ENCODE assay signal across 8 mouse cellular contexts in the genomic region with DNA sequence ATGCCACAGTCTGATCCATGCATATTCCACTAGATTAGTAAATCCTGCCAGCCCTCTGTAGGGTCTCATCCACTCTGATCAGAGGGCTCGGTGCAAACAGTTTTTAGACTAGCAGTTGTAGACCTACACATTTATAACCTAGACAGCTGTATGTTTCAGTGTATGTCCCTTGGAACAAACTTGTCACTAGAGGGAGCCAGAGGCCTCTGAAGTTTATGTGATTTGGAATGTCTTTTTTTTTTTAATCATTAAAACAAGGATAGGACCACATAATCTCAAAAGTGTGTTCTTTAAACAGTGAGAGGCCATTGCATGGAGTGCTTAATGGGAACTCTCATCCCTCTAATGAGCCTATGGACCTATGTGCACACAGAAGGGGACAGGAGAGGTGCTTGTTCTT.
A peak's percentile ranks its signal among the peaks of the same experiment; 100 is the strongest.
DNase-seq lines count a peak whose midpoint lies in the region; ATAC-seq lines count a peak whose summit lies in the region.

No protein-coding gene starts in this region.

- 75% methylated on average over 1 of the region's 1 CpGs for WGBS in hindbrain, embryonic 11.5 days
- WGBS in hindbrain, embryonic 13.5 days = 70% methylated on average over 1 of the region's 1 CpGs

- H3K27ac ChIP-seq in hindbrain, embryonic 11.5 days (ENCODE audit: low read depth, low read length) = no peak overlapping the region
- H3K27ac ChIP-seq in hindbrain, embryonic 13.5 days = no peak overlapping the region

- peaks cover 5% of the 10 kb centered on the region; the same call in 1 of the 2 replicates for H3K9me3 ChIP-seq in hindbrain, embryonic 11.5 days (ENCODE audit: control insufficient read depth, low read length)
- H3K9me3 ChIP-seq in hindbrain, embryonic 13.5 days = peaks cover 17% of the 10 kb centered on the region

- peak; percentile 49 for DNase-seq in hindbrain, embryonic 11.5 days (ENCODE audit: low spot score)
- peak; percentile 6 for DNase-seq in thymus, postnatal 0 days (ENCODE audit: low spot score)
- no peak for DNase-seq in thymus, postnatal 36 days
- peak; percentile 16 for DNase-seq in forelimb bud, embryonic 11.5 days (ENCODE audit: low read depth, low spot score)
- peak; percentile 56 for DNase-seq in retina, postnatal 1 day
- DNase-seq in testis, postnatal 10 days (ENCODE audit: low spot score) = no peak

- H3K4me1 ChIP-seq in hindbrain, embryonic 11.5 days (replicated peaks; ENCODE audit: control insufficient read depth, insufficient read depth, low read length) = no peaks in the 10 kb centered on the region
- H3K4me1 ChIP-seq in hindbrain, embryonic 13.5 days (replicated peaks) = no peaks in the 10 kb centered on the region

- no peaks in the 10 kb centered on the region for H3K36me3 ChIP-seq in hindbrain, embryonic 11.5 days (ENCODE audit: control insufficient read depth, insufficient read depth, low read length)
- H3K36me3 ChIP-seq in hindbrain, embryonic 13.5 days = 0 out of 2 replicates have a peak, but pooled peaks cover 4% of the 10 kb centered on the region

- no peak for ATAC-seq in hindbrain, embryonic 11.5 days (ENCODE audit: low FRiP score)
- no peak for ATAC-seq in hindbrain, embryonic 13.5 days (ENCODE audit: low FRiP score)
- no peak for ATAC-seq in monocyte, adult 5-6 weeks (replicated peaks; ENCODE audit: insufficient number of reproducible peaks, low FRiP score, low TSS enrichment, poor library complexity, severe bottlenecking)

- H3K9ac ChIP-seq in hindbrain, embryonic 11.5 days (ENCODE audit: low read depth, low read length) = no peak overlapping the region
- no peak overlapping the region for H3K9ac ChIP-seq in hindbrain, embryonic 13.5 days

- no peak overlapping the region for H3K4me3 ChIP-seq in hindbrain, embryonic 11.5 days (ENCODE audit: low read depth, low read length)
- no peak overlapping the region for H3K4me3 ChIP-seq in hindbrain, embryonic 13.5 days

- H3K27me3 ChIP-seq in hindbrain, embryonic 11.5 days (ENCODE audit: control insufficient read depth, insufficient read depth, low read length) = no peaks in the 10 kb centered on the region
- no peaks in the 10 kb centered on the region for H3K27me3 ChIP-seq in hindbrain, embryonic 13.5 days

- no peak overlapping the region for H3K4me2 ChIP-seq in hindbrain, embryonic 11.5 days (replicated peaks; ENCODE audit: low read depth, low read length)
- no peak overlapping the region for H3K4me2 ChIP-seq in hindbrain, embryonic 13.5 days

Comparison
In these comparisons a context has a peak if more than half of its experiments do, and no peak if none do; other contexts are left out.
1. DNase-seq: peak in hindbrain, embryonic 11.5 days (single experiment), thymus, postnatal 0 days (single experiment), forelimb bud, embryonic 11.5 days (single experiment) and retina, postnatal 1 day (single experiment); none in thymus, postnatal 36 days (0 of 2) and testis, postnatal 10 days (single experiment).